In genomic region chr12:82910846-82911245, GRCm38 (mm10) we compare ENCODE assay signal across 23 mouse cellular contexts.
"Had no signal": no experiment of that assay in that cellular context is flagged by ENCODE, and none has a peak within 500 bp of the region (broad histone marks: within the 10 kb centered on the region; RNA-seq: fewer than 3 reads in every experiment).

No protein-coding gene starts in this region.

- ATAC-seq: hindbrain, postnatal 0 days; intestine, embryonic 16.5 days; liver, embryonic 12.5 days had no signal

- H3K36me3 ChIP-seq: heart, embryonic 13.5 days; heart, embryonic 15.5 days; hindbrain, embryonic 13.5 days; hindbrain, embryonic 15.5 days; limb, embryonic 13.5 days; limb, embryonic 15.5 days; liver, embryonic 12.5 days had no signal

- H3K9me3 ChIP-seq: heart, embryonic 13.5 days; heart, embryonic 15.5 days; hindbrain, embryonic 13.5 days; hindbrain, embryonic 15.5 days; limb, embryonic 13.5 days; limb, embryonic 15.5 days; liver, embryonic 12.5 days had no signal

- H3K27me3 ChIP-seq: heart, embryonic 13.5 days; heart, embryonic 15.5 days; hindbrain, embryonic 13.5 days; hindbrain, embryonic 15.5 days; liver, embryonic 12.5 days had no signal

- H3K4me3 ChIP-seq: heart, embryonic 13.5 days; heart, embryonic 15.5 days; hindbrain, embryonic 13.5 days; hindbrain, embryonic 15.5 days; limb, embryonic 13.5 days; limb, embryonic 15.5 days; liver, embryonic 12.5 days had no signal

- H3K4me2 ChIP-seq: heart, embryonic 11.5 days; heart, embryonic 13.5 days; heart, embryonic 15.5 days; hindbrain, embryonic 13.5 days; hindbrain, embryonic 15.5 days; limb, embryonic 13.5 days; limb, embryonic 15.5 days; liver, embryonic 12.5 days had no signal

- DNase-seq: gastrocnemius, postnatal 14 days; gastrocnemius, postnatal 36 days; heart, adult 18-20 months; heart, postnatal 14 days; heart, postnatal 36 days; kidney, adult 11 months; kidney, adult 2 months; kidney, postnatal 10 days; layer of hippocampus, adult 9-11 months; layer of hippocampus, postnatal 36 days; left cerebral cortex, postnatal 4 days; lung, adult 18-20 months had no signal

- H3K4me1 ChIP-seq: heart, embryonic 13.5 days; heart, embryonic 15.5 days; hindbrain, embryonic 13.5 days; hindbrain, embryonic 15.5 days; liver, embryonic 12.5 days had no signal

- H3K9ac ChIP-seq: heart, embryonic 13.5 days; heart, embryonic 15.5 days; hindbrain, embryonic 13.5 days; hindbrain, embryonic 15.5 days; limb, embryonic 13.5 days; limb, embryonic 15.5 days; liver, embryonic 12.5 days; liver, embryonic 14.5 days had no signal

- H3K27ac ChIP-seq: heart, embryonic 13.5 days; heart, embryonic 15.5 days; hindbrain, embryonic 13.5 days; hindbrain, embryonic 15.5 days; hindbrain, postnatal 0 days; limb, embryonic 13.5 days; limb, embryonic 15.5 days; liver, embryonic 12.5 days; liver, embryonic 14.5 days had no signal
